26 mouse cellular contexts compared by ENCODE assay signal in genomic region chr16:85455043-85455442, GRCm38 (mm10).
A peak's percentile ranks its signal among the peaks of the same experiment; 100 is the strongest.
DNase-seq lines count a peak whose midpoint lies in the region; ATAC-seq and TF ChIP-seq lines count a peak whose summit lies in the region.
"Had no signal": no experiment of that assay in that cellular context is flagged by ENCODE, and none has a peak within 500 bp of the region (broad histone marks: within the 10 kb centered on the region; RNA-seq: fewer than 3 reads in every experiment).

No protein-coding gene starts in this region.

- H3K4me1 ChIP-seq in intestine, embryonic 15.5 days (replicated peaks): no peaks in the 10 kb centered on the region
- H3K4me1 ChIP-seq in intestine, embryonic 16.5 days (ENCODE audit: control insufficient read depth, insufficient read depth, low read length): no peaks in the 10 kb centered on the region
- no peaks in the 10 kb centered on the region for H3K4me1 ChIP-seq in stomach, embryonic 14.5 days (ENCODE audit: control insufficient read depth, insufficient read depth, low read length)
- H3K4me1 ChIP-seq in stomach, postnatal 0 days (replicated peaks; ENCODE audit: control insufficient read depth, insufficient read depth): no peaks in the 10 kb centered on the region
- H3K4me1 ChIP-seq: forebrain, embryonic 10.5 days; forebrain, embryonic 13.5 days; heart, embryonic 12.5 days; heart, embryonic 15.5 days; hindbrain, embryonic 10.5 days; hindbrain, embryonic 13.5 days had no signal

- no peaks in the 10 kb centered on the region for H3K9me3 ChIP-seq in intestine, embryonic 15.5 days
- H3K9me3 ChIP-seq in intestine, embryonic 16.5 days (ENCODE audit: control insufficient read depth, low read length): no peaks in the 10 kb centered on the region
- H3K9me3 ChIP-seq in stomach, embryonic 14.5 days (ENCODE audit: control insufficient read depth, low read depth, low read length): no peaks in the 10 kb centered on the region
- H3K9me3 ChIP-seq in stomach, postnatal 0 days (ENCODE audit: control insufficient read depth, low read length): no peaks in the 10 kb centered on the region
- H3K9me3 ChIP-seq: forebrain, embryonic 10.5 days; forebrain, embryonic 13.5 days; heart, embryonic 12.5 days; heart, embryonic 15.5 days; hindbrain, embryonic 10.5 days; hindbrain, embryonic 13.5 days had no signal

- 67% methylated on average over 1 of the region's 1 CpGs for WGBS in intestine, embryonic 15.5 days
- 71% methylated on average over 1 of the region's 1 CpGs for WGBS in intestine, embryonic 16.5 days
- 64% methylated on average over 1 of the region's 1 CpGs for WGBS in stomach, embryonic 14.5 days
- 56% methylated on average over 1 of the region's 1 CpGs for WGBS in stomach, postnatal 0 days

- no peaks in the 10 kb centered on the region for H3K27me3 ChIP-seq in intestine, embryonic 15.5 days (replicated peaks)
- H3K27me3 ChIP-seq in intestine, embryonic 16.5 days (replicated peaks; ENCODE audit: control insufficient read depth, insufficient read depth, low read length): no peaks in the 10 kb centered on the region
- H3K27me3 ChIP-seq in stomach, embryonic 14.5 days (ENCODE audit: control insufficient read depth, insufficient read depth, low read length): no peaks in the 10 kb centered on the region
- H3K27me3 ChIP-seq in stomach, postnatal 0 days (ENCODE audit: control insufficient read depth, insufficient read depth, low read length): no peaks in the 10 kb centered on the region
- H3K27me3 ChIP-seq: forebrain, embryonic 13.5 days; heart, embryonic 12.5 days; heart, embryonic 15.5 days; hindbrain, embryonic 13.5 days had no signal

- TF ChIP-seq EP300 in stomach, postnatal 0 days (optimal IDR thresholded peaks at IDR 0.05): no peak

- no peak overlapping the region for H3K4me3 ChIP-seq in intestine, embryonic 15.5 days (replicated peaks)
- no peak overlapping the region for H3K4me3 ChIP-seq in intestine, embryonic 16.5 days (ENCODE audit: low read length)
- no peak overlapping the region for H3K4me3 ChIP-seq in stomach, embryonic 14.5 days (ENCODE audit: low read depth, low read length)
- H3K4me3 ChIP-seq in stomach, postnatal 0 days (ENCODE audit: low read depth, low read length): no peak overlapping the region
- H3K4me3 ChIP-seq: forebrain, embryonic 10.5 days; forebrain, embryonic 13.5 days; heart, embryonic 12.5 days; heart, embryonic 15.5 days; hindbrain, embryonic 10.5 days; hindbrain, embryonic 13.5 days had no signal

- no peak for DNase-seq in stomach, postnatal 0 days (ENCODE audit: low spot score)
- DNase-seq in left cerebral cortex, postnatal 4 days: no peak
- DNase-seq: adrenal gland, adult 2 months; adrenal gland, postnatal 14 days; cerebellum, adult 11-12 months; cerebellum, adult 8-10 months; cerebellum, postnatal 14 days; gastrocnemius, postnatal 10 days; gastrocnemius, postnatal 36 days; heart, postnatal 10 days; heart, postnatal 36 days; kidney, adult 11 months had no signal

- no peak overlapping the region for H3K4me2 ChIP-seq in intestine, embryonic 15.5 days (replicated peaks)
- H3K4me2 ChIP-seq in intestine, embryonic 16.5 days (ENCODE audit: low read depth, low read length): no peak overlapping the region
- no peak overlapping the region for H3K4me2 ChIP-seq in stomach, embryonic 14.5 days (replicated peaks; ENCODE audit: low read depth, low read length)
- no peak overlapping the region for H3K4me2 ChIP-seq in stomach, postnatal 0 days (replicated peaks; ENCODE audit: low read depth)
- H3K4me2 ChIP-seq: forebrain, embryonic 13.5 days; heart, embryonic 12.5 days; heart, embryonic 15.5 days; hindbrain, embryonic 13.5 days had no signal

- no peak for TF ChIP-seq CTCF in stomach, postnatal 0 days (IDR thresholded peaks at IDR 0.05; ENCODE audit: low read depth)

- ATAC-seq in intestine, embryonic 15.5 days: peak; percentile 61
- no peak for ATAC-seq in intestine, embryonic 16.5 days
- ATAC-seq in stomach, embryonic 14.5 days (ENCODE audit: insufficient number of reproducible peaks, insufficient read depth, low FRiP score, low read depth): peak; percentile 77; the same call in 1 of the 2 replicates
- peak; percentile 95 for ATAC-seq in stomach, postnatal 0 days (ENCODE audit: low FRiP score, low TSS enrichment)
- ATAC-seq in activated CD4-positive, CD25-positive, alpha-beta regulatory T cell, adult 4 months: no peak
- ATAC-seq: forebrain, embryonic 13.5 days; forebrain, embryonic 16.5 days; hindbrain, embryonic 16.5 days; Patski had no signal

- H3K9ac ChIP-seq in intestine, embryonic 15.5 days: no peak overlapping the region
- no peak overlapping the region for H3K9ac ChIP-seq in intestine, embryonic 16.5 days (ENCODE audit: low read depth, low read length)
- no peak overlapping the region for H3K9ac ChIP-seq in stomach, embryonic 14.5 days (replicated peaks; ENCODE audit: low read depth, low read length)
- H3K9ac ChIP-seq in stomach, postnatal 0 days (ENCODE audit: low read length): no peak overlapping the region
- H3K9ac ChIP-seq: forebrain, embryonic 13.5 days; heart, embryonic 12.5 days; heart, embryonic 15.5 days; hindbrain, embryonic 13.5 days had no signal

- intact Hi-C loops in left cerebral cortex, postnatal 4 days (cut with DNase I): no loop called here

- H3K27ac ChIP-seq in intestine, embryonic 15.5 days: no peak overlapping the region
- H3K27ac ChIP-seq in intestine, embryonic 16.5 days (ENCODE audit: low read length): no peak overlapping the region
- H3K27ac ChIP-seq in stomach, embryonic 14.5 days (ENCODE audit: low read length): no peak overlapping the region
- no peak overlapping the region for H3K27ac ChIP-seq in stomach, postnatal 0 days (replicated peaks)
- H3K27ac ChIP-seq: forebrain, embryonic 10.5 days; forebrain, embryonic 13.5 days; heart, embryonic 15.5 days; hindbrain, embryonic 10.5 days; hindbrain, embryonic 13.5 days had no signal

- H3K36me3 ChIP-seq in intestine, embryonic 15.5 days: no peaks in the 10 kb centered on the region
- H3K36me3 ChIP-seq in intestine, embryonic 16.5 days (ENCODE audit: control insufficient read depth, insufficient read depth, low read length): no peaks in the 10 kb centered on the region
- H3K36me3 ChIP-seq in stomach, embryonic 14.5 days (ENCODE audit: control insufficient read depth, insufficient read depth, low read length): no peaks in the 10 kb centered on the region
- no peaks in the 10 kb centered on the region for H3K36me3 ChIP-seq in stomach, postnatal 0 days (ENCODE audit: control insufficient read depth, insufficient read depth, low read length)
- H3K36me3 ChIP-seq: forebrain, embryonic 10.5 days; G1E; heart, embryonic 12.5 days; heart, embryonic 15.5 days; hindbrain, embryonic 10.5 days; hindbrain, embryonic 13.5 days had no signal

Comparison
In these comparisons a context has a peak if more than half of its experiments do, and no peak if none do; other contexts are left out.
1. ATAC-seq: peak in intestine, embryonic 15.5 days (single experiment), stomach, embryonic 14.5 days (single experiment) and stomach, postnatal 0 days (single experiment); none in intestine, embryonic 16.5 days (single experiment) and activated CD4-positive, CD25-positive, alpha-beta regulatory T cell, adult 4 months (single experiment).